Mouse (Mus musculus): ENCODE results near the gene Aim2.

GRCm38 (mm10) chr1:173366701-173367355, 16.1 kb downstream of the Aim2 start:
- TF ChIP-seq CTCF (IDR thresholded peaks at IDR 0.05; ENCODE audit: extremely low read depth, insufficient read depth, low read length) (no peak), POLR2A (IDR thresholded peaks at IDR 0.05; ENCODE audit: extremely low read depth, insufficient read depth, low read length) (peak; percentile 69; the same call in 1 of the 2 replicates)

Data from cortical plate, adult 2 months (tissue).